Mouse (Mus musculus): ENCODE results near the gene Adgrf1.

The Adgrf1 gene

DNA sequence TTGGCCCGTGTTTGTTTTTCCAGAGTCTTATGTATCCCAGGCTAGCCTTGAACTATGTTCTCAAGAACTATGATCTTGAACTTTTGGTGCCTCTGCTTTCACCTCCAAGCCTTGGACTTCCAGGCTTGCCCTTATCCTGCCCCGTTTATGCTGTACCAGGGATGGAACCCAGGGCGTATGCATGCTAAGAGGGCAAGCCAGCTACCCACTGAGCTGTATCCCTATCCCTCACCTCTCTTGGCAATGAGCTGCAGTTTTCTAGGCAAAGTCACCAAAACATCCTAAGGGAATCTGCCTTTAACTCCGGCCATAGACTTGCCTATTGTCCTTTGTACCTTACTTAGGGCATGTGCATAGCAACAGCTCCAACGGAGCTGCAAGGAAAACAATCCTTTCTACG is 92.8 kb downstream of the Adgrf1 start:
- DNase-seq (ENCODE audit: low spot score), result no peak

DNA sequence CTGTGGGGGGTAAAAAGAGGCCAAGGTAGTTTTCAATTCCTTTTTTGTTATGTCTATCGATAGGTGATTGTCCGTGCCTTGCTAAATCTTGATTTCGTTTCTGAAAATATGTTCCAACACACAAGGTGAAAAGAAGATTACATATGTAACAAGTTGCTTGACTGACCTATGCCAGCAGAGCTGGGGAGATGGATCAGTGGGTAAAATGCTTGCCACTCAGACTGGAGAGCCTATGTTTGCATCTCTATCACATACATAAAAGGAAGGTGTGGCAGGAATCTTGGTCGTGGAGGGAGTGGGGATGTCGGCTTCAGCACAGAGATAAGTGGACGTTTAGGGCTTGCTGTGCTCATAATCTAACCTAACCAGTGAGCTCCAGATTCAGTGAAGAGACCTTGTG is 93.8 kb downstream of the Adgrf1 start:
- DNase-seq (ENCODE audit: low spot score), result no peak

DNA sequence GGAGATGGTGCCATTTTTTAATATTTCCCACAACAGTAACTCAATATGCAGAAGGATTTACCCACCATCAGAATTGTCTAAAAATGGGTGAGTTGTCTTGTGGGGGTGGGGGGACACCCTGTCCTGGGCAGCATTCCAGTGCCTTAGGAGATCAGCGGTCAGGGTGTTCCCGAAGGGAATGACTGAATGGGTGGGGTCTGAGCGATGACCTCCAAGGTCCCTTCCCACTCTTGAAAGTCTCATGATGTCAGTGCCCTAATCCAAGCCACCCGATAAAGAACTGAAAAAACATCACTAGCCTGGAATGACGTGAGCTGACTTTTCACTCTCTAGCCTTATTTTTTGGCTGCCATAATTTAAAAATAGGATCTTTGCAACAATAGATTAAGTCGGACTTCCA is 95.2 kb downstream of the Adgrf1 start:
- DNase-seq (ENCODE audit: low spot score), result no peak

DNA sequence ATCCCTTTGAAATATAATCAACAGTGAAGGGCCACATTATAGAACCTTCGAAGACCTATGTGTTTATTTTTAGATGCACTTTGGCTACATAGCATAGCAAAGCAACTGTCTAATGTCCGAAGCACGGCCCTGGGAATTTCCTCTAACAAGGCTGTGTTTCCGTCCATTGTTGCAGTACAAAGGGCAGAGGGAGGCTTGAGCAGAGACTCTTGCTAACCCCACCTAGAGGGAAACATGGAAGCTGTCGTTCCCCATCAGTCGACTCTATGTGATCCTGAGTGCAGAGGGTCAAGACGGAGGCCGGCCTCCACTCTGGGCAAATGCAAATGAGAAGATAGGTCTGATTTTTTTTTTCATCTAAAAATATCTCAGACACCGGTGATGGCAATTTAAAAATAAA is 96.4 kb downstream of the Adgrf1 start:
- peak; percentile 7 for DNase-seq (ENCODE audit: low spot score)

DNA sequence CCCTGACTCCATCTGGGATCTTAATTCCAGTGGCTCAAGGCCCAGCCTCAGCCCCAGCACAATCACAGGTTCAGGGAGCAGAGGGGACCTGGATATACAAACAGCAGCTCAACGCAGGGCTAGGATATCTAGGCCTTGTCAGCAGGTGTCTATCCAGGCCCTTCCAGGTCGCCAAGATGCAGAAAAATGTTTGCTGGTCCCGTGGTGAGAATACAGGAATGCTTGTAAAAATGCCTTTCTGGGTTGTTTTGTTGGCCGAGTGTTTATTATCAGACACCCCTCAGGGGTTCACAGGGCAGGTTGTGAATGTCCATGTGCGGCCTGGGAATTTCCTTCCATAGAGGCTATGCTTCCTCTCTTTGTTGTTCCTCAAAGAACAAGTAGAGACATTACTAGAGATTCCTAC is 98.0 kb downstream of the Adgrf1 start:
- DNase-seq (ENCODE audit: low spot score), result no peak

DNA sequence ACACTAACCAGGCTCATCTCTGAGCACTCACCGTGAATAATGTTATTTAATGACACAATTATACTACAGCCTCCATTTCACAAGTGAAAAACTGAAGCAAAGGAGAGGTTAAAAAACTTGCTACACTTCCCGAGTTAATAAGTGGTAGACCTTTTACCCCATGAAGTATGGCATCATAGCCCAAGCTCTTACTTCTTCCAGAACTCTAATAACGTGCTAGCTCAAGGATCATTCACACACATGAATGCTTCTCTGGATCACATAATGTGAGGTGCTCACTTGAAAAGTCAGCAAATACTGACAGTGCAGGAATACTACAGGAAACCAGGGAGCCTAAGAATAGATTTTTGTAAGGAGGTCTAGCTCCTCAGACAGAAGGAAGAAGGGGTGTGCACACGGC is 102.5 kb downstream of the Adgrf1 start:
- no peak for DNase-seq (ENCODE audit: low spot score)

DNA sequence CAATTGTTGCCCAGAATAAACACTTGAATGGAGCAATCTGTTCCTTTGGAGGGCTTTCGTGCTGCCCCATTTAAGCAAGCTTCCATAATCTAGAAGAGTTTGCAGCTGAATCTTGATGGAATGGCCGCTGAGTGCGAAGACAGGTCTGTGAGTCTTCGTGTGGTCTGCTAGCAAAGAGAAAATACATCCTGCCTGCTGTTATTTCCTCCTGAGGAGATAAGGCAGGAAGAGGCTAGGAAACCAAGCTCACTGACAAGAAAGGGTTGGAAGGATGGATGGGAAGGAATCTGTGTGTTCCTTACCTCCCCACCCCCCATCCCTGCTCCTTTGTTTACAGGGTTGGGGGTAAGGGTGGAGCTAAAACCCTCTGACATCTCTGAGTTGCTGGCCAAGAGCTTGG is 103.9 kb downstream of the Adgrf1 start:
- no peak for DNase-seq (ENCODE audit: low spot score)

Data from retina, embryonic 14.5 days (tissue).